Mouse (Mus musculus) bone marrow, adult 2 months (tissue): ENCODE data around the gene Eno3. TPM values are rescaled to one million over a fixed set of nuclear protein-coding genes. Genes with fewer than 3 reads are reported as not detected.
A peak's percentile ranks its signal among the peaks of the same experiment; 100 is the strongest.

Experiments
- H3K27ac ChIP-seq: fragments of 200-500 bp; 2 replicates; pipeline ENCODE4 v1.5.1; 2012; ENCODE audit warnings: low read depth, mild to moderate bottlenecking, control low read depth, inconsistent platforms, low read length; ENCODE audit not compliant: control insufficient read depth, poor library complexity, insufficient read depth
- H3K4me1 ChIP-seq: fragments of 200-500 bp; 2 replicates; pipeline ENCODE4 v1.6.1; 2011; ENCODE audit warnings: low read length; ENCODE audit not compliant: control insufficient read depth, insufficient read depth
- H3K4me3 ChIP-seq: fragments of 200-500 bp; replicated peaks from 2 replicates; pipeline ENCODE3; 2011; ENCODE audit warnings: mild to moderate bottlenecking, low read depth, low read length, control low read depth; ENCODE audit not compliant: control insufficient read depth
- CTCF ChIP-seq: fragments of 200-500 bp; IDR thresholded peaks from 2 replicates; pipeline ENCODE4 v1.5.1; 2011; ENCODE audit warnings: low read length, control low read depth; ENCODE audit not compliant: control insufficient read depth, insufficient read depth
- POLR2A ChIP-seq: fragments of 200-500 bp; IDR thresholded peaks from 2 replicates; pipeline ENCODE4 v1.6.1; 2011; ENCODE audit warnings: low read depth, mild to moderate bottlenecking, control low read depth, low read length, borderline replicate concordance; ENCODE audit not compliant: control insufficient read depth
- WGBS: fragments of 180-500 bp; shearing (Covaris S2); methylation state at CpG from one replicate; pipeline ENCODE4 v1.1.7; 2018; 5-methylcytosine and 5-hydroxymethylcytosine counted together
- polyA plus RNA-seq: library from polyadenylated mRNA; stranded (reverse); fragments of >200 nt; gene quantifications from 2 replicates; pipeline ENCODE4 v1.2.4, GENCODE M21; 2011; ENCODE audit warnings: low replicate concordance; ENCODE audit not compliant: missing spikeins, insufficient read depth, insufficient read length

Gene Eno3
- polyA plus RNA-seq, 1 experiment, result 29.8 TPM

- TF ChIP-seq CTCF, result no peak
- no peak for TF ChIP-seq POLR2A
- no peak overlapping the region for H3K27ac ChIP-seq
- WGBS, result 83% methylated on average over 5 of the region's 5 CpGs
Observed at GRCm38 (mm10) chr11:70683640-70684039, 26.6 kb downstream of the Eno3 start.

GRCm38 (mm10) chr11:70686901-70687566, 30.0 kb downstream of the Eno3 start:
- TF ChIP-seq CTCF, result no peak
- TF ChIP-seq POLR2A, result no peak
- peak overlapping the region; percentile 73 for H3K4me3 ChIP-seq
- no peaks in the 10 kb centered on the region for H3K4me1 ChIP-seq
- H3K27ac ChIP-seq, result peak overlapping the region; percentile 92
- 2% methylated on average over 16 of the region's 16 CpGs for WGBS

More at GRCm38 (mm10) chr11:70683640-70684039, 26.6 kb downstream of the Eno3 start:
- no peak overlapping the region for H3K4me3 ChIP-seq
- peaks cover 4% of the 10 kb centered on the region; the same call in 1 of the 2 replicates for H3K4me1 ChIP-seq

- Histone ChIP-seq H3K27ac (peak within 1 kb of the TSS; percentile 92), H3K4me1 (no peaks in the 10 kb centered on the region)
- under 1% methylated on average over 55 of the region's 55 CpGs for WGBS
Observed at GRCm38 (mm10) chr11:70687601-70688199, 30.7 kb downstream of the Eno3 start, which contains the start of gene Camta2. Gene Camta2, minus strand, starts transcription at chr11:70688105.

GRCm38 (mm10) chr11:70688372-70688771, 31.4 kb downstream of the Eno3 start:
- Histone ChIP-seq H3K27ac (no peak overlapping the region), H3K4me3 (no peak overlapping the region), H3K4me1 (no peaks in the 10 kb centered on the region)
- 42% methylated on average over 8 of the region's 8 CpGs for WGBS
- TF ChIP-seq POLR2A (no peak), CTCF (no peak)

More at GRCm38 (mm10) chr11:70687601-70688199, 30.7 kb downstream of the Eno3 start, which contains the start of gene Camta2:
- H3K4me3 ChIP-seq, result peak within 1 kb of the TSS; percentile 73
- peak; percentile 59; the same call in 1 of the 2 replicates for TF ChIP-seq POLR2A
- TF ChIP-seq CTCF, result peak; percentile 24

GRCm38 (mm10) chr11:70689578-70689977, 32.6 kb downstream of the Eno3 start:
- Histone ChIP-seq H3K27ac (no peak overlapping the region), H3K4me1 (no peaks in the 10 kb centered on the region), H3K4me3 (no peak overlapping the region)
- WGBS, result 66% methylated on average over 4 of the region's 4 CpGs
- TF ChIP-seq POLR2A (no peak), CTCF (no peak)

- TF ChIP-seq POLR2A, result no peak
- TF ChIP-seq CTCF, result no peak
- no peaks in the 10 kb centered on the region for H3K4me1 ChIP-seq
- no peak overlapping the region for H3K27ac ChIP-seq
- 69% methylated on average over 3 of the region's 3 CpGs for WGBS
- no peak overlapping the region for H3K4me3 ChIP-seq
Observed at GRCm38 (mm10) chr11:70693504-70693903, 36.5 kb downstream of the Eno3 start.

GRCm38 (mm10) chr11:70697376-70697775, 40.4 kb downstream of the Eno3 start:
- Histone ChIP-seq H3K27ac (no peak overlapping the region), H3K4me1 (no peaks in the 10 kb centered on the region; the same call in 1 of the 2 replicates), H3K4me3 (no peak overlapping the region)
- TF ChIP-seq CTCF (no peak), POLR2A (no peak)
- WGBS, result 64% methylated on average over 3 of the region's 3 CpGs

- TF ChIP-seq CTCF, result no peak
- no peak for TF ChIP-seq POLR2A
- 76% methylated on average over 2 of the region's 2 CpGs for WGBS
- H3K4me3 ChIP-seq, result no peak overlapping the region
- H3K27ac ChIP-seq, result no peak overlapping the region
- H3K4me1 ChIP-seq, result no peaks in the 10 kb centered on the region; the same call in 1 of the 2 replicates
Observed at GRCm38 (mm10) chr11:70699051-70699450, 42.0 kb downstream of the Eno3 start.
